Mouse (Mus musculus): ENCODE measurements around the gene Gm21977. TPM values are rescaled to one million over a fixed set of nuclear protein-coding genes. Genes with fewer than 3 reads are reported as not detected.

Gm21977 gene
- polyA plus RNA-seq (2014; fragmentation: Illumina TruSeq; extraction: RNeasy Lipid Tissue Mini Kit (QIAGEN cat#74804); ENCODE audit: low read depth, low replicate concordance): not detected

GRCm38 (mm10) chr14:42853377-42853776, at the start of gene Gm21977:
Gene Gm21977 (minus strand): TSS chr14:42853477.

Other genes with a start within 250 kb of the Gm21977 start
- not detected for gene Gm3633, start 211.6 kb downstream of the Gm21977 start, polyA plus RNA-seq (2014; fragmentation: Illumina TruSeq; extraction: RNeasy Lipid Tissue Mini Kit (QIAGEN cat#74804); ENCODE audit: low read depth, low replicate concordance)
- gene Gm10378, start 197.5 kb downstream of the Gm21977 start, polyA plus RNA-seq (2014; fragmentation: Illumina TruSeq; extraction: RNeasy Lipid Tissue Mini Kit (QIAGEN cat#74804); ENCODE audit: low read depth, low replicate concordance): not detected
- not detected for gene Gm3015, start 84.7 kb downstream of the Gm21977 start, polyA plus RNA-seq (2014; fragmentation: Illumina TruSeq; extraction: RNeasy Lipid Tissue Mini Kit (QIAGEN cat#74804); ENCODE audit: low read depth, low replicate concordance)
- not detected for gene Gm10377, start 55.5 kb downstream of the Gm21977 start, polyA plus RNA-seq (2014; fragmentation: Illumina TruSeq; extraction: RNeasy Lipid Tissue Mini Kit (QIAGEN cat#74804); ENCODE audit: low read depth, low replicate concordance)
- not detected for gene Gm8082, start 140.1 kb upstream of the Gm21977 start, polyA plus RNA-seq (2014; fragmentation: Illumina TruSeq; extraction: RNeasy Lipid Tissue Mini Kit (QIAGEN cat#74804); ENCODE audit: low read depth, low replicate concordance)
- not detected for gene Gm10376, start 162.2 kb upstream of the Gm21977 start, polyA plus RNA-seq (2014; fragmentation: Illumina TruSeq; extraction: RNeasy Lipid Tissue Mini Kit (QIAGEN cat#74804); ENCODE audit: low read depth, low replicate concordance)
- gene Gm8094, start 223.2 kb upstream of the Gm21977 start, polyA plus RNA-seq (2014; fragmentation: Illumina TruSeq; extraction: RNeasy Lipid Tissue Mini Kit (QIAGEN cat#74804); ENCODE audit: low read depth, low replicate concordance): not detected
- gene Gm8104, start 247.1 kb upstream of the Gm21977 start, polyA plus RNA-seq (2014; fragmentation: Illumina TruSeq; extraction: RNeasy Lipid Tissue Mini Kit (QIAGEN cat#74804); ENCODE audit: low read depth, low replicate concordance): not detected